Mouse (Mus musculus): Measurements from ENCODE around the gene Cdc42bpa. TPM values are rescaled to one million over a fixed set of nuclear protein-coding genes. Genes with fewer than 3 reads are reported as not detected.

The Cdc42bpa gene
- total RNA-seq, 2 experiments from 2014 or later, result 29.7 to 34.6 TPM

GRCm38 (mm10) chr1:180200722-180201121 is 240.4 kb downstream of the Cdc42bpa start:
- ATAC-seq (replicated peaks; ENCODE audit: low FRiP score, low TSS enrichment, poor library complexity, severe bottlenecking), result no peak

GRCm38 (mm10) chr1:180208370-180208769 is 248.1 kb downstream of the Cdc42bpa start:
- no peak for ATAC-seq (replicated peaks; ENCODE audit: low FRiP score, low TSS enrichment, poor library complexity, severe bottlenecking)

DNA sequence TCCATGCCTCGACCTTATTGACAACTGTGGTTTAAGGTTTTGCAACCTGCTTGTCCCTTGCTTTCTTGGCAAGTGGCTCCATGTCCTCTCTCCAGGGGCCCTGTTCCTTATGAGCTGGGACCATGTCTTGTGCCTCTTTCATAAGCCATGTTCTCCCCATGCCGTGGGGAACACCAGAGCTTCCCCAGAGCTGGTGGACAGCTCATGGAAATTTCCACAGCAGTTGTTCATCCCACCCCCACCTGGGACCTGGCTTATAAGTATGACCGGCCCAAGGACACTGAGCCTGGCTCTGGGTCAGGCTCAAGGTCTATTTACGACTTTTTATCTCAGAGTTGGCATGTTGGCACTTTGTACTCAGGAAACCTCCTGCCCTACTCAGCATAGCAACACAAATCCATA is 249.8 kb downstream of the Cdc42bpa start:
- no peak for ATAC-seq (replicated peaks; ENCODE audit: low FRiP score, low TSS enrichment, poor library complexity, severe bottlenecking)

DNA sequence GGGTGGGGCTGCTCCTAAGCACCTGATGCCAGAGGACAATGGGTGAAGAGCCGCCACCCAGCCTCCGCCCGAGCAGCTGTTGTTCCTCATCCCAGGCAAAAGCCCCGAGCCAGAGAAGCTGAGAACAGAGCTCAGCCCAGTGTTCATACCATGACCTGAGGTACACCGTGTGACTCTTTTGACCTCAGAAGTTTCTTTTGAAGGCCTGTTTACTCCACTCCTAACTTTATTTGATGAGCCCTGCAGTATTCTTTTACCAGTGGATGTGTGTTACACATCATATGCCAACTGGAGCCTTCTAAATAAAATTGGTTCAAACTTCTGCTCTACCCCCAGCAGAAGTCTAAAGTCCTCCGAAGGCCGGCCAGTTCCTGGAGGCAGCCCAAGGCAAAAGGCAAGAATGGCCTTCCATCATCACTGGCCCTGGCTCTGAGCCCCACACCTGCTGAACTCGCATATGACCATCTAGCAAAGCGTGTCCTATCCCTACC is 250.6 kb downstream of the Cdc42bpa start:
- ATAC-seq (replicated peaks; ENCODE audit: low FRiP score, low TSS enrichment, poor library complexity, severe bottlenecking), result no peak

GRCm38 (mm10) chr1:180212911-180213310 is 252.6 kb downstream of the Cdc42bpa start:
- ATAC-seq (replicated peaks; ENCODE audit: low FRiP score, low TSS enrichment, poor library complexity, severe bottlenecking), result no peak

- ATAC-seq (replicated peaks; ENCODE audit: low FRiP score, low TSS enrichment, poor library complexity, severe bottlenecking), result peak; percentile 96
Measured at GRCm38 (mm10) chr1:180215044-180215443, 254.8 kb downstream of the Cdc42bpa start.

Other genes with a start within 250 kb of the Cdc42bpa start
- gene Kif28, start 215.2 kb upstream of the Cdc42bpa start, total RNA-seq (2014; fragmentation: Nextera tagmentation), result not detected in 2 replicates
- not detected in 2 replicates for gene Kif28, start 215.2 kb upstream of the Cdc42bpa start, total RNA-seq (2017)
- gene Gm10518, start 157.1 kb upstream of the Cdc42bpa start, total RNA-seq (2014; fragmentation: Nextera tagmentation), result 0.94 TPM in 1 of 2 replicates, not detected in the other
- 0.09 and 1.9 TPM in 2 replicates for gene Gm10518, start 157.1 kb upstream of the Cdc42bpa start, total RNA-seq (2017)
- gene Ahctf1, start 156.8 kb upstream of the Cdc42bpa start, total RNA-seq (2014; fragmentation: Nextera tagmentation), result 145 and 151 TPM in 2 replicates
- 189 and 190 TPM in 2 replicates for gene Ahctf1, start 156.8 kb upstream of the Cdc42bpa start, total RNA-seq (2017)
- 6.3 and 8.4 TPM in 2 replicates for gene Coq8a, start 239.1 kb downstream of the Cdc42bpa start, total RNA-seq (2014; fragmentation: Nextera tagmentation)
- gene Coq8a, start 239.1 kb downstream of the Cdc42bpa start, total RNA-seq (2017), result 18.3 and 22.3 TPM in 2 replicates